Mouse (Mus musculus) liver, adult 2 months (tissue): ENCODE data around the gene Taar2.

Experiments used
- CTCF ChIP-seq: fragments of 200-500 bp; IDR thresholded peaks from 2 replicates; pipeline ENCODE4 v1.5.1; 2011; ENCODE audit warnings: low read depth, low read length, control low read depth
- POLR2A ChIP-seq: fragments of 200-500 bp; IDR thresholded peaks from 2 replicates; pipeline ENCODE4 v1.6.1; 2011; ENCODE audit warnings: low read length, control low read depth; ENCODE audit not compliant: insufficient read depth; ENCODE audit errors: extremely low read depth

DNA sequence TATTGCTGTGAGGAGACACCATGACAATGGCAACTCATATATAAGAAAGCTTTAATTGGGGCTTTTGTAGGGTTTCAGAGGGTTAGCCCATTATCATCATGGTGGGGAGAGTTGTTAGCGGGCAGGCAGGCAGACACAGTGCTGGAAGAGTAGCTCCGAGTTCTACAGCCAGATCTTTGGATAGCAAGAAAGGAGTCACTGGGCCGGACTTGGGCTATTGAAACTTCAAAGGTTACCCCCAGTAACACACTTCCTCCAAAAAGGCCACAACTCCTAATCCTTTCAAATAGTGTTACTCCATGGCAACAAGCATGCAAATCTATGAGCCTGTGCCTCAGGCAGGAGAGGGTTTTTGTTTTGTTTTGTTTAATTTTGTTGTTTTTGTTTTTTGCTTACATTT, 37.3 kb upstream of the Taar2 start:
- TF ChIP-seq CTCF (no peak), POLR2A (no peak)
